Mouse (Mus musculus): ENCODE measurements at regions not wholly inside any gene's neighbourhood (a gene's known extent, or its start where the extent isn't known, plus 50 kb on each side); places are given as distances from the start of the nearest gene placed in this dataset. TPM values are rescaled to one million over a fixed set of nuclear protein-coding genes. Genes with fewer than 3 reads are reported as not detected.

DNA sequence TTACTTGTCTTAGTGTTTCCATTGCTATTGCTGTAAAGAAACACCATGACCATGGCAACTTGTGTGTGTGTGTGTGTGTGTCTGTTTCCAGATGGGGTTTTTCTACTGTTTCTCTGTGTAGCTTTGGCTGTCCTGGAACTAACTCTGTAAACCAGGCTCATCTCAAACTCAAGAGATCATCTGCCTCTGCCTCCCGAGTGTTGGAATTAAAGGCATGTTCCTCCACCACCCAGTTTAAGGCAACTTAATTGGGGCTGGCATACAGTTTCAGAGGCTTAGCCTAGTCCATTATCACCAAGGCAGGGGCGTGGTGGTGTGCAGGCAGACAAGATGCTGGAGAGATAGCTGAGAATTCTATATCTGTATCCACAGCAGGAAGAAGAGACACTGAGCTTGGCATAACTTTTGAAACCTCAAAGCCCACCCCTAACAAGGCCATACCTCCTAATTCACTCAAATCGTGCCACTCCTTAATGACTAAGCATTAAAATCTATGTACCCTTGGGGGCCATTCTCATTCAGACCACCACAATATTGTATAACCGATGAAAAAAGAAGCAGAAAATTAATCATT is 65.5 kb upstream of the Med14 start:
- Histone ChIP-seq H3K4me2 (ENCODE audit: low read depth, low read length) (no peak overlapping the region), H3K4me3 (replicated peaks; ENCODE audit: low read length) (no peak overlapping the region), H3K27ac (ENCODE audit: low read length) (no peak overlapping the region), H3K4me1 (ENCODE audit: control insufficient read depth, insufficient read depth, low read length) (no peaks in the 10 kb centered on the region), H3K27me3 (ENCODE audit: control insufficient read depth, insufficient read depth, low read length) (no peaks in the 10 kb centered on the region), H3K36me3 (ENCODE audit: control insufficient read depth, insufficient read depth, low read length) (no peaks in the 10 kb centered on the region), H3K9me3 (replicated peaks; ENCODE audit: control insufficient read depth, low read length) (no peaks in the 10 kb centered on the region), H3K9ac (ENCODE audit: low read length) (no peak overlapping the region)
- ATAC-seq (ENCODE audit: insufficient read depth, low FRiP score) = no peak
- 79% methylated on average over 4 of the region's 4 CpGs for WGBS

DNA sequence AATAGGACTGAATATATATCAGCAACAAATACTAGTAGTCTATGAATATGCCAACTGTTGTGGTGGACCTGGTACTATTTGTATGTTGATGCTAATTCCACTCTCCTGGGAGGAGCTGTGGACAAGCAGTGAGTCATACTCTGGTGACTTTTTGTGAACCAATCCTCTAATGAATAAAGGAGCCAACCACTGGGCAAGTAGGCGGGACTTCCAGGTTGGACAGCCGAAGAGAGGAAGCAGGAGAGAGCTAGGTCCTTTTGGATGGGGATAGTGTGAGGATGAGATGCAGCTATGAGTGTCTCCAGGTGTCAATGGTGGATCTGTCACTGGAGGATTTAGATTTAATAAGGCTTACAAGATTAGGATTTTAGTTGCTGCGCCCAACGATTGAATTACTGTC is 64.8 kb upstream of the Med14 start:
- H3K4me3 ChIP-seq (replicated peaks; ENCODE audit: low read length) = no peak overlapping the region
- ATAC-seq (ENCODE audit: insufficient read depth, low FRiP score) = no peak
- no peaks in the 10 kb centered on the region for H3K27me3 ChIP-seq (ENCODE audit: control insufficient read depth, insufficient read depth, low read length)
- 92% methylated on average over 4 of the region's 4 CpGs for WGBS
- no peak overlapping the region for H3K27ac ChIP-seq (ENCODE audit: low read length)
- H3K9ac ChIP-seq (ENCODE audit: low read length) = no peak overlapping the region
- H3K4me2 ChIP-seq (ENCODE audit: low read depth, low read length) = no peak overlapping the region
- H3K36me3 ChIP-seq (ENCODE audit: control insufficient read depth, insufficient read depth, low read length) = no peaks in the 10 kb centered on the region
- H3K9me3 ChIP-seq (replicated peaks; ENCODE audit: control insufficient read depth, low read length) = no peaks in the 10 kb centered on the region
- no peaks in the 10 kb centered on the region for H3K4me1 ChIP-seq (ENCODE audit: control insufficient read depth, insufficient read depth, low read length)

DNA sequence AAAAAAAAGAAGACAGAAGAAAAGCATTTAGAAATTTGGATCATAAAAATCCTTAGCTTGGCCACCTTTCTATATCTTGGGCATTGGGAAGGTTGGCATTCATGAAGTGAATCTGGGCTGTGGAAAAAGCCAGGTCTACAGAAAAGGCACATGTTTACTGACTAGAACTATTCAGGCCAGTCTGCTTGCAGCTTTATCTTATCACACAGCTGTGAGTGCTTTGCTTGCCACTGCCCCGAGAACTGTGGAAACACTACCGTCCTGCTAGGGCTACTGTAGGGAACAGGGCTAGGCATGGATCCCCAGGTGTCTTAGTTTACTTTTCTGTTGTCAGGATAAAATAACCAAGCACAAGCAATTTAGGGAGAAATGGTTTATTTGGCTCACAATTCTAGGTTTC is 63.4 kb upstream of the Med14 start:
- ATAC-seq (ENCODE audit: insufficient read depth, low FRiP score) = no peak

DNA sequence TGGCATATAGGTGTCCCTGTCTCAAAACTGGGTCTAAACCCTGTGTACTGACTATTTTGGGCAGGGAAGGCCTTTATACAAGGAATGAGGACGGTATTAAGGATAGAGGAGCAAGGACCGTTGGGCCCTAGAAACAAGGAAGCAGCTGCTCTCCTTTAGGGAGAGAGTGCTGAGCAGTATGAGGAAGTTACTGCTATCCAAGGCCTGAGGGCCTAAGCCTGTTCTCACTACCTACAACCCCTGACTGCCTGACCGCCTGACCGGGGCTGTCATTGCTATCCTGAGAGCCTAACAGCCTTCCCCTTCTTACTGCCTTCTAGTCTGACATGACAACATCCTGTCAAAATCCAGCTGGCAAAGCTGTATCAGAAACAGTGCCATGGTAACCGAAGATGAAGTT is 62.6 kb upstream of the Med14 start:
- Histone ChIP-seq H3K27ac (ENCODE audit: low read length) (no peak overlapping the region), H3K4me3 (replicated peaks; ENCODE audit: low read length) (no peak overlapping the region), H3K36me3 (ENCODE audit: control insufficient read depth, insufficient read depth, low read length) (no peaks in the 10 kb centered on the region), H3K27me3 (ENCODE audit: control insufficient read depth, insufficient read depth, low read length) (no peaks in the 10 kb centered on the region), H3K9ac (ENCODE audit: low read length) (no peak overlapping the region), H3K4me1 (ENCODE audit: control insufficient read depth, insufficient read depth, low read length) (no peaks in the 10 kb centered on the region), H3K9me3 (replicated peaks; ENCODE audit: control insufficient read depth, low read length) (no peaks in the 10 kb centered on the region), H3K4me2 (ENCODE audit: low read depth, low read length) (no peak overlapping the region)
- WGBS = 62% methylated on average over 5 of the region's 5 CpGs
- no peak for ATAC-seq (ENCODE audit: insufficient read depth, low FRiP score)

More for the DNA sequence above, 63.4 kb upstream of the Med14 start:
- H3K9ac ChIP-seq (ENCODE audit: low read length) = no peak overlapping the region
- H3K36me3 ChIP-seq (ENCODE audit: control insufficient read depth, insufficient read depth, low read length) = no peaks in the 10 kb centered on the region
- no peak overlapping the region; the same call in 1 of the 2 replicates for H3K27ac ChIP-seq (ENCODE audit: low read length)
- H3K4me3 ChIP-seq (replicated peaks; ENCODE audit: low read length) = no peak overlapping the region
- H3K4me1 ChIP-seq (ENCODE audit: control insufficient read depth, insufficient read depth, low read length) = no peaks in the 10 kb centered on the region
- no peak overlapping the region for H3K4me2 ChIP-seq (ENCODE audit: low read depth, low read length)
- H3K27me3 ChIP-seq (ENCODE audit: control insufficient read depth, insufficient read depth, low read length) = no peaks in the 10 kb centered on the region
- 42% methylated on average over 2 of the region's 2 CpGs for WGBS
- no peaks in the 10 kb centered on the region for H3K9me3 ChIP-seq (replicated peaks; ENCODE audit: control insufficient read depth, low read length)

DNA sequence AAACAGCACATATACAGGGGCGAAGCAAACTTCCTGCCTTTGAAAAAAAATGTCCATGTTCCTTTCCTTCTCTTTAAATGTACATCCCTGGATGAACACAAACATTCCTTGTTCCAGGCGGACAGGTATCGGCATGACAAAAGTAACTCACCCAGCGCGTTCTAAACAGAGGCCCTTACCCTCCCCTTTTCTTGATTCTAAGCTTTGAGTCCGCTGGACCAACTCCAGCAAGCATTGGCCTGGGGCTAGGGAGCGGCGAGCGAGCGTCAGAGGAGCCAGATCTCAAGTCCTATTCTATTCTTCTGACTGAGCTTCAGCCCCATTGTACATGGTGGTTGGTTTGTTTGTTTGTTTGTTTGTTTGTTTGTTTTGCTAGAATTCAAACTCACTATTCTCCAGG is 60.9 kb upstream of the Med14 start:
- WGBS = 64% methylated on average over 10 of the region's 10 CpGs
- H3K36me3 ChIP-seq (ENCODE audit: control insufficient read depth, insufficient read depth, low read length) = no peaks in the 10 kb centered on the region
- H3K4me1 ChIP-seq (ENCODE audit: control insufficient read depth, insufficient read depth, low read length) = no peaks in the 10 kb centered on the region
- no peaks in the 10 kb centered on the region for H3K9me3 ChIP-seq (replicated peaks; ENCODE audit: control insufficient read depth, low read length)
- H3K27ac ChIP-seq (ENCODE audit: low read length) = no peak overlapping the region
- H3K9ac ChIP-seq (ENCODE audit: low read length) = no peak overlapping the region
- H3K4me2 ChIP-seq (ENCODE audit: low read depth, low read length) = no peak overlapping the region
- ATAC-seq (ENCODE audit: insufficient read depth, low FRiP score) = no peak
- H3K4me3 ChIP-seq (replicated peaks; ENCODE audit: low read length) = no peak overlapping the region
- no peaks in the 10 kb centered on the region for H3K27me3 ChIP-seq (ENCODE audit: control insufficient read depth, insufficient read depth, low read length)

DNA sequence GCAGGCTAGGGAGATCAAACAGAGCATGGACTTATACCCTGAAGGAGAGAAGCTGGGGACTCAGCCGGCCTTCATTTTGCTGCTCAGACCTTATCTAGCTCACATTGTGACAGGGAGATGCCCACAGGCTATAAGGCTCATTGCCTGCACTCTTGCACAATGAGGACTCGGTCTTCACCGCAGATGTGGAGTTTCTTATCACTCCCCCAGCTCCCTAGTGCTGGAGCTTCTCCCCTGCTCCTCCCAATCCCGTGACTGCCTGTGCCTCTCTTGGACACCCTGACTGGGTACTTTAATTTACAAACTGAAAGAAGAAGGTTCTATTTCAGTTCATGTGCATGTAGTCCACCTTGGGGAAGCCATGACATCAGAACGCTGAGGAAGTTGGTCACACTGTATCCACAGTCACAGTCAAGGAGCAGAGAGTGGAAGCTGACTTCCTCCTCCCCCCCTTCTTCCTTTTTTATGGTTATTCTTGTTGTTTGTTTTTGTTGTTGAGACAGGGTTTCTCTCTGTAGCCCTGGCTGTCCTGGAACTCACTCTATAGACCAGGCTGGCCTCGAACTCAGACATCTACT is 51.3 kb upstream of the Med14 start:
- Histone ChIP-seq H3K4me1 (ENCODE audit: control insufficient read depth, insufficient read depth, low read length) (no peaks in the 10 kb centered on the region), H3K9me3 (replicated peaks; ENCODE audit: control insufficient read depth, low read length) (no peaks in the 10 kb centered on the region), H3K9ac (ENCODE audit: low read length) (no peak overlapping the region), H3K27me3 (ENCODE audit: control insufficient read depth, insufficient read depth, low read length) (no peaks in the 10 kb centered on the region), H3K4me2 (ENCODE audit: low read depth, low read length) (no peak overlapping the region), H3K27ac (ENCODE audit: low read length) (no peak overlapping the region), H3K36me3 (ENCODE audit: control insufficient read depth, insufficient read depth, low read length) (no peaks in the 10 kb centered on the region), H3K4me3 (replicated peaks; ENCODE audit: low read length) (no peak overlapping the region)
- no peak for ATAC-seq (ENCODE audit: insufficient read depth, low FRiP score)
- WGBS = 86% methylated on average over 6 of the region's 6 CpGs

Small RNAs in the stretch of these regions (microRNA-seq; reads per million reads assigned to microRNA genes)
- not detected for gene Gm25063
